Mouse (Mus musculus) cerebellum, adult 11-12 months (tissue): ENCODE data around the gene Zfp146.
"Not testable (repeated sequence)": the region's sequence is repeated elsewhere in the genome, so short reads cannot be mapped to it uniquely, and the experiment has no call there.

Source experiments
- DNase-seq: peaks from one replicate; pipeline ENCODE4 v3.0.0; 2022

The Zfp146 gene

DNA sequence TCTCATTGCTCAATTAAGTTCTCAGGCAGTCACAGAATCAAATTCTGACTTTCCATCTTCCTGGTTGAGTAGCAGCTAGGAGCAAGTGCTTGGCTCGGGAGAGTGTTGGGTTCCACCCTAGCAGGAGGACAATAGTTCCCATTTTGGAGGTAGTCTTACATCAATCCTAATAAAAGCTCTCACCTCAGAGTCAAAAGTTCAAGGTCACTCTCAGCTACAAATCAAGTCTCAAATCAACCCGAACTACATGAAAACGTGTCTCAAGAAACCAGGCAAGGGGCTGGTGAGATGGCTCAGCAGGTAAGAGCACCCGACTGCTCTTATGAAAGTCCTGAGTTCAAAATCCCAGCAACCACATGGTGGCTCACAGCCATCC is 19.6 kb upstream of the Zfp146 start:
- no peak for DNase-seq

DNA sequence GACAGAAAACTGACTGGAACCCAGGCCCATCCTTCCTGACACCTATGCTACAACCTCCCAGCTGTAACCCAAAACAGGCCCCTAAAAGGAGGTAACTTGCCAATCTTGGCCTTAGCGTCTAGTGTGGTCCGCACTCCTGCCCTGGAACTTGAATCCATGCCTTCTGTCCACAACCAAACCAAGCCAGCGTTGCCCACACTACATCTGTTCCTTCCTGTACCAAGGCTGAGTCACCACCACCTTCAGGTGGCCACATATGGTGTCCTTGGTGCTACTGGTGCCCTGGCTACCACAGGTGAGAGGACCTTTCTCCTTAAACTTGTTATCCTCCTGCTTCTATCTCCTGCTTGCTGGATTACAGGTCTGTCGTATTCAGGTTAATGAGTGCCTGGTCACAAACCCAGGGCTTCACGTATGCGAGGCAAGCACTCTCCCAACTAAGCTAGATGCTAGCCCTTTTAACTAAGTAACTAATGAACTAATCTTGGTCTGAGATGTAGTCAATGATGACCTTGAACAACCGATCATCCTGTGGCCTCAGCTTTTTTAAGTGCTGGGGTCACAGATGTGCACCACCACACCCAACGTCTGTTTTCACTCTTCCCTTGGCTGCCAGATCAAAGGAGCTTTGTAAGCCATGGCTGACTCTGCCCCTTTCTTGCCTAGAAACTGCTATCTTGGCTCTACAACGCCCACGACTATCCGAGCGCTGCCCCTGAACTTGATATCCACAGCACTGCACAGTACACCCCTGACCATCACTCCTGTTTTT is 19.0 kb upstream of the Zfp146 start:
- DNase-seq: peak; percentile 44

DNA sequence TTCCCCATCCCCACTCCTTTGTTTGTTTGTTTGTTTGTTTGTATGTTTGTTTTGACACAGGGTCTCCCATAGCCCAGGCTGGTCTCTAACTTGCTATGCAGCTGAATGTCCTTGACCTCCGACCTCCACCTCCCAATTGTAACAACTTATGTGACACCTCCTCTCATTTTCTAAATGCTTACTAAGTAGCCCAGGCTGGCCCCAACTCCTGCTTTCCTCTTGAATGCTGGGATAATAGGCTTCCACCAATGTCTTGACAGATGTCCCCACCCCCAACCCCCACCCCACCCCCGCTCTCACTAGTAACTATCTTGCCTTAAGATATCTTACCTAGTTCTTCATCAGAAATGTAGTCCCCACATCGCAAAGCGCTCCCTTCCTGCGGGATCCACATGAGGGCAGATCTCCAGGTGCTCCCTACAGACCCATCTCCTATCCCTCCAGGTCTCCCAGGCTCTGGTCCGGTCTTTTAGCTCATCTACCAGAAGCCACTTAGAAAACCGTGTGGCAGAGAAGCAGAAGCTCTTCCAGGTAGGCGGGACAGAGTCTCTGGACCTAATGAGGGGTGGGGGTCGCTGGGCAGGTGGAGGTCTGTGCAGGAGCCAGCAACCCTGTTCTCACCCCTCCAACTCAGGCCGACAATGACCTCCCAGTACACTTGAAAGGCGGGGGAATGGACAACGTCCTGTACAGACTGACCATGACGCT is 15.2 kb upstream of the Zfp146 start:
- DNase-seq: no peak

DNA sequence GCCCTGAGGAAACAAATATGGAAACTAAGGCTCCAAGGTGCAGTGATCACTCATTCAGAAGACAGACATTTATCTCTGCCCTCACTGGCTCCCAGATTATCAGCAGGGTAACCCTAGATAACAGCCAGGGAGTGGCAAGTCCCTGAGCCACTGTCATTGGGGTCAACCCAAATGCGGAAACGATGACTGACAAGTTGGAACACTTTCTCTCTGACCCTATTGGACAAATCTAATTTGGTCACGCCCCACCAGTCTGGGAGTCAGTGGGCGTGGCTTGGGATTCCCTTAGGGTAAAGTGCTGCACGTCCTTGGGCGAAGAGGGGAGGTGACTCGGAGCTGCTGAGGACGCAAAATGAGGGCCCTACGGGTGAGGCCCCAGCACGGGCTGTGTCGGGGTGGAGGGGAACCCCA is 14.3 kb upstream of the Zfp146 start, which contains the start of gene Cox7a1:
Gene Cox7a1 (plus strand): TSS at position 266 of the 411 bp plus-strand sequence.
- peak; percentile 72 for DNase-seq

DNA sequence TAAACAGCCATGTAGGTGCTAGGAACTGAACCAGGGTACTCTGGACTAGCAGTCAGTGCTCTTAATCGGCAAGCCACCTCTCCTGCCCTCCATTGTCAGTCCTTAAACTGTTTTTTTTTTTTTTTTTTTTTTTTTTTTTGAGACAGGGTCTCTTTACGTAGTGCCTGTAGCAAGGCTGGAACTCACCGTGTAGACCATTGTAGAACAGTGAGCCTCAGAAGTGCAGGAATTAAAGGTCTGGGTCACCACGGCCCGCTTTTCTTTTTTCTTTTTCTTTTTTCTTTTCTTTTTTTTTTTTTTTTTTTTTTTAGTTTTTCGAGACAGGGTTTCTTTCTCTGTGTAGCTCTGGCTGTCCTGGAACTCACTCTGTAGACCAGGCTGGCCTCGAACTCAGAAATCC is 13.6 kb upstream of the Zfp146 start:
- DNase-seq: not testable (repeated sequence)

DNA sequence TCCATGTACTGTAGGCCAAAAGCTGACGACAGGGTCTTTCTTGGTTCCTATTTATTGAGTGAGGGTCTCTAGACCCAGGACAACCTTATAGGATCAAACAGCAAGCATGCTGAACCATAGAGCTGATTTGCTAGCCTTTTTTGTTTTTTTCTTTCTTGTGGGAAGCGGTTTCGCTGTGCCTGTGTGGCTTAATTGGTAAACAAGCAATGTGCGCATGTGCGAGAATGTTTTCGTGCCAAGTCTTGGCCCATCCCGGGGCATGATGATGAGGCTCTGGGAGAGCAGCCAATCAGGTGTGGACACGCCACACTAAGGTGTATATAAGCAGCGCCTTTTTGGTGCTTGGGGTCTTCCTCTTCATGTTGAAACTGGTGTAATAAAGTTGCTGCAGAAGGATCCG is 12.4 kb upstream of the Zfp146 start:
- DNase-seq: not testable (repeated sequence)

DNA sequence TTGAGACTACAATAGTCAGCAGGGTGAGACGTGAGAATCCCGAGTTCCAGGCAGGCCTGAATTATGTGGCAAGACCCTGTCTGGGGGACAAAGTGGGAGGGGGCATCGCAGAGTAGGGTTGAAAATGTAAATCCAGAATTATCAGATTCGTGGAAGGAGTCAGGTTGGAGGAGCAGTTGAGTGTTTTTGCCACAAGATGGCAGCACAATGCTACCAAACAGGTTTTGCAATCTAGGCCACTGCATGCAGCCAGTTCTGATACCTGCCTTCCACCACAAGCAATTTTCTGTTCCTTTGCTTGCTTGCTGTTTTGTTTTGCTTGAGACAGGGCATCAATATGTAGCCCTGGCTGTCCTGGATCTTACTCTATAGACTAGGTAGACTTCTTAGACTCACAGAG is 11.8 kb upstream of the Zfp146 start:
- peak; percentile 75 for DNase-seq

DNA sequence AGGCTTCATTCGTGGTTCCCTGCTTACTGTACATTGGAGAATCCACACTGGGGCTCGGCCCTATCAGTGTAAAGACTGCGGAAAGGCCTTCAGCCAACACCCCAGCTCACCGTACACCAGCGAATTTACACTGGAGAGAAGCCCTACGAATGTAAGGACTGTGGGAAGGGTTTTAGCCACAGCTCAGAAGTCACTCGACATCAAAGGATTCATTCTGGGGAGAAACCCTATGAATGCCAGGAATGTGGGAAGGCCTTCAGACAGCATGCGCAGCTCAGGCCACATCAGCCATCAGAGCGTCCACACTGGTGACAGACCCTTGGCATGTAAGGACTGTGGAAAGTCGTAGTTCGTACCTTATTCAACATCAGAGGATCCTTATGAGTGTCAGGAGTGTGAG is 8.7 kb upstream of the Zfp146 start:
- no peak for DNase-seq

DNA sequence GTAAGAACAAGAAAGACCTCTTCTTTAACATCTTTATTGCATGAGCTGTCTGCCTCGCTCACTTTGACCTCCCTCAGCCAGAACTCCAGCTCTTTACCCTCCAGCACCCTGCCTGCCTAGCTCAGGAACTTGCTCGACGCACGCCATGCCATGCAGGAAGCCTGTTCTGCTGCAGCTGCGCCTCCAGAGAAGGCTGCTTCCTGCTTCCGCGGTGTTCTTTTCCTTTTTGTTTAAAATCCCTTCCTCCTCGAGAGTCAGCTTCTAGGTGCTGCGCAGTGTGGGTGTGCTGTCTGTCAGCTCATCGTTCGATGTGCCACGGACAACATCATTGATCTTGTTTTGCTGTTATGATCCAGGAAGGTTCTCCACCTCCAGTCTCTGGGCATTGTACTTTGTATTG is 6.9 kb upstream of the Zfp146 start:
- DNase-seq: no peak

DNA sequence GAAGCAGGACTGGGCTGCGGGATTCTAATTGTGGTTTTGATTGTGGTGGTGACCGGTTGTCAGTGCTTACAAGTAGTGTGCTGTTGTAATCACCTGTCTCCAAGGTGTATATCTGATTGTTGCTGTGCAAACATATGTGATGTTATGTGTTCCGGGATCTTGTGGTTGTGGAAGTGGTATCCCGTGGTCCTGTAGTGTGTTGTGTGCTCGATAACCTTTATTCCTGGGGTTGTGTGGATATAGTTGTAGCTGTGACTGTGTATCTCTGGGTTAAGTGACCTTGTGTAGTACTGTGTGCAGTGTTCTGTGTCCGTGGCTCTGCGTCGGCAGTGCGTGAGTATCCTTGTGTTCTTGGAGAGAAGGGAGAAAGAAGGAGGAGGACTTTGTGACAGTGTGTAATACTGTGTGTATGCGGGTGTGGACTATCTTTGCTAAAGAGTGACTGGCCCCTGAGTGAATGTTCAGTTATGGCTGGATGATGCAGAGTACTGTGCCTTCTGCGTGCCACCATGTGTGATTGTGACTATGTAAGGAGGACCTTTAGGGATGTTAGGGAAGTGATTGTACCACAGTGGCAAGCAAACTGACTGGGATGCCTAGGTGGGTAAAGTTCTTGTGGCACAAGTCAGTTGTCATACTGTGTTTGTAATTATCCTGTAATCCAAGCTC is 867 bp upstream of the Zfp146 start:
- DNase-seq: no peak

DNA sequence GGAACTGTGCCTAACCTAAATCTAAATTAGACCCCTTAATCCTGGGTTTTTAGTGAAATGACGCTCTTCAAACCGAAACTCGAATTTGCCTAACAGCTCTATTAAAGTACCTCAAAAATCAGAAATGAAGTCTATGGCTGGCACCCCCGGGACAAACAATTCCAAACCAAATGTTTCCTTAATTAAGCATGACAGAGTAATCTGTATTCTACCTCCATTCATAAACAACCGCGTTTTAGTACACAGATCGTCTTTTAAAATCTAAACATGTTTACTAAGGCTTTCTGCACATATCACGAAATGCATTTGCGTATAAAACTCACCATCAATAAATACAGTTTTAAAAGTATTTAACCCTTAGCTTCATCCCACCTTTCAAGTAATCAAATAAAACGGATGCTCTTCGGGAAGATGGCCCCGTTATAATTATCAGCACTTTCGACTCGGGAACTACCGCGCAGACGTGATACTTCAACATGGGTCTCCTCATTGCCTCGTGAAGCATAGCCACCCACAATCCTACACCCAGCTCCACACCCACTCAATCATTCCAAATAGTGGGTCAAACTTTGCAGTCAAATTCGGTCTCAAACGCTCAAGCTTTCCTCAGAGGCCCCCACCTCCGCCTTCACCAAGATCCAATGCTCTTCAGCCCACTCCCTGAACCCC is 502 bp downstream of the Zfp146 start:
- DNase-seq: no peak

DNA sequence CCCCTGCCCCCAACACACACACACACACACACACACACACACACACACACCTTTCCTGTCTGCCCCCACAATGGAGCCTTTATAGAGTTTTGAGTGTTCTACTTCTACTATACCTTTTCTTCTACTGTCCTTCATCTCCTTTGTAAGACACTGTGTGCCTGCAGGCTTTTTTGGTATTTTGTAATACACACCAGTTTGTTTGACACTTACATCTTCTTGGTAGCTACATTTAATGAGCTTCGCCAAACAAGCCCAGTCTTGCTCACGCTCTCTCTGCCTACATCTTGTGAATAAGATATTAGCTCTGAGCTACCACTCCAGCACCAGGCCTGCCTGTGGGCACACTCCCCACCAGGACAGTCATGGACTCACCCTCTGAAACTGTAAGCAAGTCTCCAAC is 4.8 kb downstream of the Zfp146 start:
- no peak for DNase-seq

DNA sequence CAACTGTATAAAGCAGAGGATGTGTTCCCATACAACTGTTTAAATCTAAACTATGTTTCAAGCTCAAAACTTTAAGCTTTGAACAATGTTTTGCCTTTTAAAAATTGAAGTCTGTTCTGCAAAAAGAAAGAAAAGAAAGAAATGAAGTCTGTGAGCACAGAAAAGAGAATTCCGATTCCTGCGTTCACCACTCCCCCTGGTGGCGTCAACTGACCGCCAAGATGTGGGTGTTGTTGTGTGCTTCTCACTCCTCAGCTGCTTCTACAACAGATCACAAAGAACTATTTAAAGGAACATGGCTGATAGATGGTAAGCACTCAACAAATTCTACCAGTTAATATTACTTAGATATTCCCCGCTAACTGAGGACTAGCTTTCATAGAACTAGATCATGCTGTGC is 6.4 kb downstream of the Zfp146 start:
- DNase-seq: no peak

DNA sequence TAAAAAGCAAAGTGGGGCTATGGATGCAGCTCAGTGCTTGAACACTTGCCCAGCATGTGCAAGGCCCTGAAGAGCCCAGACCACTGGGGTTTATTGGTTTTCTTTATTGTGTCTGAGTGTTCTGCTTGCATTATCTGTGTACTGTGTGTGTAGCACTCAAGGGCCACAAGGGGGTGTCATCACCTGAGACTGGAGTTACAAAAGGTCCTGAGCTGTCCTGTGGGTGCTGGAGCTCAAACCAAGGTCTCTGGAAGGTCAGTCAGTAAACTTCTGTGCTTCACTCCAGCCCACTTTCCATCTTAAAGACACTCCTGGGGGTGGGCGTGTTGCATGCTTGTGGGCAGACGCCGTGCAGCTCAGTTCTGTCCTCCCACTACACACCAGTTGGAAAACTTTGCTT is 14.0 kb downstream of the Zfp146 start:
- no peak for DNase-seq

DNA sequence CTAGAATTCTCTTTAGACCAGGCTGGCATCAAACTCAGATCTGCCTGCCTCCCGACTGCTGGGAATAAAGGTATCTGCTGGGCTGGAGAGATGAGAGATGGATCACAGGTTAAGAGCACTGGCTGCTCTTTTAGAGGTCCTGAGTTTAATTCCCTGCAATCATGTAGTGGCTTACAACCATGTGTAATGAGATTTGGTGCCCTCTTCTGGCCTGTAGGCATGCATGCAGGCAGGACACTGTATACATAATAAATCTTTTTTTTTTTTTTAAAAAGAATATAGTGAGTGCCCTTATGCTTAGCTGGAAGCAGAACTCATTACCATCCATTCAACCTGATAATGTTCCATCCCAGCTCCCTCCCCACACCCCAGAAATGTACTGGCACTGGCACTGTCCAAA is 15.5 kb downstream of the Zfp146 start:
- DNase-seq: no peak

DNA sequence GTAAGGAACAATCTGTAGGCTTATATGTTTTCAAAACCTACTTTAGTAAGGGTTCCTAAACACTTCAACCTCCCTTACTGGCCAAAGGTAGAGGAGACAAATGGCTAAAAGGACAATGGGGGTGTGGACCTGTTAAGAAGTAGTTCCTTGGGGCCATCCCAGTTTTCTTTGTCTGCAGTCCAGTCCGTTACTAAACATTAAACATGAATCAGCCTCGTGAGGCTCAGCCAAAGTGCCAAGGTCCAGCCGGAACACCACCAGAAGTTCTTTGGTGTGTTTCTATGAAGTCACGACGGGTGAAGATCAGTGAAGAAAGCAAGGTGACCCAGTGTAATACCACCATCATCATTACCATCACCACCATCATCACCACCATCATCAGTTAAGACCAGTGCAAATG is 22.5 kb downstream of the Zfp146 start:
- no peak for DNase-seq

DNA sequence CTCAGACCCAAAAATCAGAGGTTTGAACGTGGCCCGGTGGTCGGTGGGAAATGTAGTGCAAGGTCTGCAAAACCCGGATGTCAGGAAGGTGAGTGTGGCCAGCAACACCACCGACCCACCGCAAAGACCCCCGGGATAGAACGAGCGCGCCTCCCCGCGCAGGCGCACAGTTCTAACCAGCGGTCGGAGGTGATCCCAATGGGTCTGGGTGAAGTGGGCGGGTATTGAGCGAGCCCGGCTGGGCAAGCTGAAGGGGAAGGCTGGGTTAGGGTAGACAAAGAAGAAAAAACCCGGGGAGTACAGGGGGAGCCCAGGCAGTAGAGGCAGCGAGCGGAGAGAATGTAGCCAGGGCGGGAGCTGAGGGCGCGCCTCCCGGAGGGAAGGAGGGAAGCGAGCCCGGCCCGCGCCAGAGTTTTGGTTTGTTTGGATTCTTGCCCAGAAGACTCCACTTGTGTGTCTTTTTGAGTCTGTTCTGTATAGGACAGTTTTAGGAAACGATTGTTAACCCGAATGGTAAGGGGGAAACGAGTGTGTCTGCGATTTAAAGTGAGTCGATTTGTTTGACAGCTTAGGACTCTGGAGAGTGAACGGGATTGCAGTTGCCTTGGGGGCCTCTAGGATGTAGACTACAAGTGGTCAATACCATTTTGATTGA is 25.9 kb downstream of the Zfp146 start:
- peak; percentile 64 for DNase-seq

DNA sequence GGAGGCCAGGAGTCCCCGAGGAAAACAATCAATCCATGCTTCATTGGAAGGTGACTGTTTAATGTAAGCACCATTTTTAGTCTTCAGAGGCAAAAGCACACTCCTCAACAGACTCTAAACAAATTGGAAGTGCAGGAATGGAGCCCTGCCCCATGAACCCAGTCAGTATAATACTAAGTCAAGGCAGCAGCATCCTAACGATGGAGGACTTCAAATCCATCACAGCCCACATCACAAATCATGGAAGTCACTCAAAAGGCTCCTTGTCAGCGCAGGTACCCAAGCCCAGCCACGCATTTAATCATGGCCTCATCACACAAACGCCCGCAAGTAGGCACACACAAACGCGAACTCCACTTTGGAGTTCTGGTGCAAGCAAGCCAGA is 26.4 kb downstream of the Zfp146 start:
- DNase-seq: no peak

DNA sequence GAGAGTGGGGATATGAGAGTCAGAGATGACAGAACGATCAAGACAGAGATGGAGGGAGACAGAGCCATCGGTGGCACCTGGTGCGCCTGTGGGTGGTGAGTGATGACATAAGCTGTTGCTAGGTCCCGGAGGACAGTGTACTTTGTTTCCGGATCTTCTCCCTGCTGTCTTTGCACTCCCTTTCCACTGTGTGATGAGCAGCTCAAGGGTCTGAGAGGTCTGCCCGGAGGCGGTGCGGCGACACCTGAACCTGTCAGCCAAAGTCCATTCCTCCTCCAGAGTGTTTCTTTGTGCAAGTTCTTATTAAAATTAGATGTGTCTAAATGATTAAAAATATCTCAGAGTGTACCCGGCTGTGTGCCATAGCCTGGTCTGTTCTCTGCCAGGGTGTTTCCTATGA is 32.7 kb downstream of the Zfp146 start:
- DNase-seq: no peak

DNA sequence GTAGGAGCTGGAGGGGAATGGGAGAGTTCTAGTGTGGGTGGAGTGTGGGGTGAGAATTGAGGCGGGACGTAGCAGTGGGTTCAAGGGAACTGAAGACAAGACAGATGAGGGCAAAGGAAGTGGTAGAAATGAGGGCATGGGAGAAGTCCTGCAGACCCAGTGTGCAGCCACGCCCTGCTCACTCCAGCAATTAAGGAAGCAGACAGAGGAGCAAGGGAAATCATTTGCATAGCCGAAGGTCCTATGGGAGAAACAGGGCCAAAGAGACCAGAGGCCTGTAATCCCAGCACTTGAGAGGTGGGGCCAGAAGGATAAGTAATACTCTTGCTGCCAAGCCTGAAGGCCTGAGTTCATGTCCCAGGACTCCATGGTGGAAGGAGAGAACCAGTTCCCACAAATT is 37.2 kb downstream of the Zfp146 start:
- no peak for DNase-seq

DNA sequence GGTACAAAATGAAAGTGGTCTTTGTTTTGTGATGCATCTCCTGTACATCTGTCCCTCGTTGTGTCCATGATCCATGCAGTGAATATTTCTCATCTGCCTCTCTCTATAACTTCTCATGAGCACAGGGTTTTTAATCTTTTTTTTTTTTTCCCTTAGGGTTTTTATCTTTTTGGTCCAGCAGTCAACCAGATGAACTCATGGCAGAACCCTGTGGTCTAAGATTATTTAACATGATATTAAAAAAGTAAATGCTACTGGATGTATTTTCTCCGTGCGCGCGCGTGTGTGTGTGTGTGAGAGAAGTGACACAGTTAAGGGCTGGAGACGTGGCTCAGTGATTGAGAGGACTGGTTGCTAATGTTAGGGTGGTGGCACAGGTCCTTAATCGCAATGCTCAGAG is 39.6 kb downstream of the Zfp146 start:
- no peak for DNase-seq

DNA sequence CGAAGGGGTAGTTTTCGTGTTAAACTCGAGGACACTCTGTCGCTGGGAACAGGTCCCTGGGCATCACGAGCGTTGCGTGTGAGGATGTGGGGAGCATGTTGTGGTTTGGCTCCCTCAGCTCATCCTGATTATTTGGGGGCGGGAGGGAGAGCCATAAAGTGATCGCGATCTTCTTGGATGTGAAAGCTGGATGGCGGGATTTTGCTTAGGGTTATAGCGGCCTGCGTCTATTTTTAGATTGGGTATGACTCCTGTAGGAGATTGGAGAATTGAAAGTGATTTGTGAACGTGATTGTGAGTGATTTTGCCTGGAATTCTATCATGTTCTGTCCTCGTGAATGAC is 47.4 kb downstream of the Zfp146 start:
- DNase-seq: no peak
